Mouse (Mus musculus) urinary bladder, adult 18-20 months (tissue): ENCODE data around the gene Cyp17a1.

Experiments
- DNase-seq, 2 experiments: peaks; one replicate each; pipeline ENCODE4 v3.0.0; 2022; ENCODE audit warnings: low spot score in 2 of 2, mixed read lengths in 2 of 2

Gene Cyp17a1

DNA sequence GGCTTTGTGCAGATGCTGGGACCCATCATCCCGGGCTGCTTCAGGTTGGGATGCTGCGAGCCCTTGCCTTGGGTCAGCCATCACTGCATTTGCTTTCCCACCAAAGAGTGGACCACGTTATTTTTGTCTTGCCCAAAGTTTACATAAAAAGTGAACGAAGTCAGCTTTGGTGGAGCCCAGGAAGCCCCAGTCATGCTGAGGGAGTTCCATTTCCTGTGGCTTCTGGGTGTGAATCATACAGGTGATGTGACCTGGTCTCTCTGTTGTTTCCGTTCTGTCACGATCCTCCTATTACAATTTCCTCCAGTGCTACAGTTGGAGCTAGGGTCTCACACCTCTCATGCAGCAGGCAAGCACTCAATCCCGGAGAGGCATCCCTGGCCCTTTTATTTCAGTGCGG, 55.6 kb downstream of the Cyp17a1 start:
- no peak for DNase-seq
